Mouse (Mus musculus): Measurements from ENCODE around the gene Id1.

Id1 gene

GRCm38 (mm10) chr2:152734501-152734900, 1.6 kb upstream of the Id1 start:
- TF ChIP-seq GATA4 (IDR thresholded peaks at IDR 0.05; ENCODE audit: insufficient replicate concordance, low read length) = no peak

- TF ChIP-seq GATA4 (IDR thresholded peaks at IDR 0.05; ENCODE audit: insufficient replicate concordance, low read length) = no peak
These were observed 1.1 kb upstream of the Id1 start for GRCm38 (mm10) chr2:152734984-152735383.

GRCm38 (mm10) chr2:152736748-152737147, 697 bp downstream of the Id1 start:
- no peak for TF ChIP-seq GATA4 (IDR thresholded peaks at IDR 0.05; ENCODE audit: insufficient replicate concordance, low read length)

- no peak for TF ChIP-seq GATA4 (IDR thresholded peaks at IDR 0.05; ENCODE audit: insufficient replicate concordance, low read length)
These were observed 1.5 kb downstream of the Id1 start for GRCm38 (mm10) chr2:152737306-152738221.

- no peak for TF ChIP-seq GATA4 (IDR thresholded peaks at IDR 0.05; ENCODE audit: insufficient replicate concordance, low read length)
These were observed 2.3 kb downstream of the Id1 start for GRCm38 (mm10) chr2:152738341-152738740.

- no peak for TF ChIP-seq GATA4 (IDR thresholded peaks at IDR 0.05; ENCODE audit: insufficient replicate concordance, low read length)
These were observed 3.2 kb downstream of the Id1 start for GRCm38 (mm10) chr2:152739031-152739841.

- TF ChIP-seq GATA4 (IDR thresholded peaks at IDR 0.05; ENCODE audit: insufficient replicate concordance, low read length) = no peak
These were observed 3.8 kb downstream of the Id1 start for GRCm38 (mm10) chr2:152739842-152740260.

GRCm38 (mm10) chr2:152740490-152740889, 4.4 kb downstream of the Id1 start:
- TF ChIP-seq GATA4 (IDR thresholded peaks at IDR 0.05; ENCODE audit: insufficient replicate concordance, low read length) = no peak

- no peak; the same call in 1 of the 2 replicates for TF ChIP-seq GATA4 (IDR thresholded peaks at IDR 0.05; ENCODE audit: insufficient replicate concordance, low read length)
These were observed 5.3 kb downstream of the Id1 start for GRCm38 (mm10) chr2:152741153-152742041.

- TF ChIP-seq GATA4 (IDR thresholded peaks at IDR 0.05; ENCODE audit: insufficient replicate concordance, low read length) = no peak
These were observed 6.4 kb downstream of the Id1 start for GRCm38 (mm10) chr2:152742435-152742834.

GRCm38 (mm10) chr2:152753944-152754711, 18.1 kb downstream of the Id1 start, which contains the start of gene Cox4i2:
Cox4i2 (plus strand) TSS chr2:152754173.
- no peak for TF ChIP-seq GATA4 (IDR thresholded peaks at IDR 0.05; ENCODE audit: insufficient replicate concordance, low read length)

- no peak for TF ChIP-seq GATA4 (IDR thresholded peaks at IDR 0.05; ENCODE audit: insufficient replicate concordance, low read length)
These were observed 20.7 kb downstream of the Id1 start for GRCm38 (mm10) chr2:152756474-152757393.

GRCm38 (mm10) chr2:152757478-152757877, 21.4 kb downstream of the Id1 start:
- no peak for TF ChIP-seq GATA4 (IDR thresholded peaks at IDR 0.05; ENCODE audit: insufficient replicate concordance, low read length)

Data from liver, adult (tissue).